Mouse (Mus musculus): ENCODE data around the gene Shh. TPM values are rescaled to one million over a fixed set of nuclear protein-coding genes. Genes with fewer than 3 reads are reported as not detected.

Gene Shh
- polyA plus RNA-seq, 1 experiment, result 0.04 TPM

DNA sequence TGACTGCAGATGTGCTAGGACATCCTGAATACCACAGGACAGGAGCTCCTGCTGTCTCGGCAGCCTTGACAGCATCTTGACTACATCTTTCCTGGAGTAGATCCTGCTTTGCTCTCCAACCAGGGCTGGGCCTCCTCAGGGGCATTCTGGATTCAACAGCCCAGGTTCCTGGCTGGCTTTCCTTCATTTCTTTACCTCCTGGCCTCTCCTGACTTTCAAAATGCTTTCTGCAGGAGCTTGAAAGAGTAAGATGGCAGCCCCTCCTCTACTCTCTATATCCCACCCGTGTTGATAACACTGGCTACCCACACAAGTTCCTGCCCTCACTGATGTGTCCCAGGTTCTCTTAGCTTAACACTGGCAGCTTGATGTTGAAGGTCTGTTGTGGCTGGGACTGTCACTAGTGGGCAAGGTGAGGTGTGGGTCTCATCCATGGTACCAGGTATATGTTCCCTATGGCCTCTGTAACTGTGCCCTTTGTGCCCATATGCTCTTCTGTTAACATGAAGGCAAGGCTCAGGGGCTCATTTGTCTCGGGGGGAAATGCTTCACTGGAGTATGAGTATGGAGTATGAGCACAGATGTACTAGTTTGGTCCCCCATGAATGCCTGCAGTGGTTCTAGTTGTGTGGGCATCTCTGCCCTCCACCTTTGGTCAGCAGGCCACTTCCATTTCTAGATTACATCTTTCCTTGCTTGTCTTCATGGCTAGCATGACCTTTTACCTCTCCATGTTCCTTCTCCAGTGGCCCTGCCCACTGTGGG, 16.7 kb downstream of the Shh start:
- Histone ChIP-seq H3K27me3 (ENCODE audit: control insufficient read depth, insufficient read depth, low read length) (no peaks in the 10 kb centered on the region), H3K4me1 (ENCODE audit: control insufficient read depth, insufficient read depth, low read length) (no peaks in the 10 kb centered on the region), H3K4me3 (ENCODE audit: control insufficient read depth, low read depth, low read length) (no peak overlapping the region), H3K27ac (ENCODE audit: control insufficient read depth, insufficient read depth, low read depth, low read length) (no peak overlapping the region), H3K36me3 (ENCODE audit: control insufficient read depth, insufficient read depth, low read length) (no peaks in the 10 kb centered on the region)
- no peak for TF ChIP-seq POLR2A (IDR thresholded peaks at IDR 0.05; ENCODE audit: control insufficient read depth, low read depth, low read length)

DNA sequence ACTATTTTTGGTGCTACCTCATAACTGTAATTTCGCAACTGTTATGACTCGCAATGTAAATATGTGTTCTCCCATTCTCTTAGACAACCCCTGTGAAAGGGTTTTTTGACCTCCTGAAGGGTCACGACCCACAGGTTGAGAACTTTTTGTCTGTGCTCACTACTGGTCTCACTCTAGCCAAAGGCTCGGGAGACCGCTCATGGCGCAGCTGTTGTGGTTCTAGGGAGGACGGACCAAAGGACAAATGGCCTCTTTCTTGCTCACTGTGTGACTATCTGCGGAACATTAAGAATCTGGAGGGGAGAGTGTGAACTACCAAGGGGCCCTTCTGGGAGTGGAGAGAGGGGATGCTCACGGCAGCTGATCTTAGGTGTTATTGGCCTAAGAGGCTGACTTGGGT, 41.1 kb downstream of the Shh start:
- Histone ChIP-seq H3K27me3 (ENCODE audit: control insufficient read depth, insufficient read depth, low read length) (no peaks in the 10 kb centered on the region), H3K4me1 (ENCODE audit: control insufficient read depth, insufficient read depth, low read length) (no peaks in the 10 kb centered on the region), H3K27ac (ENCODE audit: control insufficient read depth, insufficient read depth, low read depth, low read length) (no peak overlapping the region), H3K4me3 (ENCODE audit: control insufficient read depth, low read depth, low read length) (no peak overlapping the region), H3K36me3 (ENCODE audit: control insufficient read depth, insufficient read depth, low read length) (no peaks in the 10 kb centered on the region)
- TF ChIP-seq CTCF (IDR thresholded peaks at IDR 0.05; ENCODE audit: control insufficient read depth, insufficient read depth, insufficient replicate concordance, low read depth, low read length) (no peak), POLR2A (IDR thresholded peaks at IDR 0.05; ENCODE audit: control insufficient read depth, low read depth, low read length) (no peak)

DNA sequence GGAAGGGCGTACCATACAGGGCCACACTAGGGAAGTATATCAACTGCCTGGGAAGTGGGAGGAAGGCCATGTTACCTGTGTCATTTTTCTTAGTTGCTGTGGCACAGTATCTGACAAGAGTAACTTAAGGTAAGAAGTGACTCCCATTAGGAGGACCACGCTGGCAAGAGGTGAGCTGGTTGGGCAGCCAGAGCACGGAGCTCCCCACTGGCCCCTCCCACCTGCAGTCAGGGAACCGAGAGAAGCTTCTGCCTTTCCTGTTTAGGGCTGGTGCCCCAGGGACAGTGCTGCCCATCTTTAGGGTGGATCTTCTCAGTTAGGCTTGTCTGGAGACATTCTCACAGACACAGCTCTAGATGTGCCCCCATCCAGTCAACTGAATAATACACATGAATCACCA, 43.3 kb downstream of the Shh start:
- TF ChIP-seq POLR2A (IDR thresholded peaks at IDR 0.05; ENCODE audit: control insufficient read depth, low read depth, low read length) (no peak), CTCF (IDR thresholded peaks at IDR 0.05; ENCODE audit: control insufficient read depth, insufficient read depth, insufficient replicate concordance, low read depth, low read length) (no peak)
- no peak overlapping the region for H3K4me3 ChIP-seq (ENCODE audit: control insufficient read depth, low read depth, low read length)
- no peaks in the 10 kb centered on the region for H3K36me3 ChIP-seq (ENCODE audit: control insufficient read depth, insufficient read depth, low read length)
- no peaks in the 10 kb centered on the region for H3K27me3 ChIP-seq (ENCODE audit: control insufficient read depth, insufficient read depth, low read length)
- no peak overlapping the region for H3K27ac ChIP-seq (ENCODE audit: control insufficient read depth, insufficient read depth, low read depth, low read length)
- H3K4me1 ChIP-seq (ENCODE audit: control insufficient read depth, insufficient read depth, low read length), result no peaks in the 10 kb centered on the region

DNA sequence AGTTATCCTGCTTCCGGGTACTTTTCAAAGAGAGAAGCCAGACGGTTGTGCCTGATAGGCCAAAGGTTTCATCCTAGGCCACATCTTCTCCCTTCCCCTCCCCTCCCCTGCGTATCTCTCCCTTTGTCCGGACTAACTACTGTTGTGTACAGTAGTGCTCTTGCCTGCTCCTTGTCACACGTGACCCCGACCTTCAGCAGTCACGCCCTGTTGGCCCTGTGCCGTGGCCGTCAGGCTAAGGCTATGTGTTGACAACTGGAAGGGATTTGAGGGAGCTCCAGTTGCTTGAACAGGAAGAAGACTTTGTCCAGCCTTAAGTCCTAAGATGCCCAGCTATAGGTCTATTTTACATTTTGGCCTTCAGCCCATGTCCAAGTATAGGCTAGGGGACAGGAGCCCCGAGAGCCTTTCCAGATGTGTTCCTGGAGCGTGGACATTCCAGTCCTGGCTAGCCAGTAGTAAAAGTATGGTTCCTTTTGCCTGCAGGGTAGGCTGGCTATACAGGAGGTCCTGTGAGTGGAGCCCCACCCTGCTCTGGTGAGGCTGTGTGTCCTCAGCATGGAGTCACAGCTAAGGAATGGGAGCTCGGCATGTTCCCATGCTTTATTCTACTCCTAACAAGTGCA, 47.3 kb downstream of the Shh start:
- Histone ChIP-seq H3K4me1 (ENCODE audit: control insufficient read depth, insufficient read depth, low read length) (no peaks in the 10 kb centered on the region), H3K4me3 (ENCODE audit: control insufficient read depth, low read depth, low read length) (no peak overlapping the region), H3K27ac (ENCODE audit: control insufficient read depth, insufficient read depth, low read depth, low read length) (no peak overlapping the region), H3K36me3 (ENCODE audit: control insufficient read depth, insufficient read depth, low read length) (peaks cover 2% of the 10 kb centered on the region; the same call in 1 of the 2 replicates), H3K27me3 (ENCODE audit: control insufficient read depth, insufficient read depth, low read length) (no peaks in the 10 kb centered on the region)
- TF ChIP-seq CTCF (IDR thresholded peaks at IDR 0.05; ENCODE audit: control insufficient read depth, insufficient read depth, insufficient replicate concordance, low read depth, low read length), result no peak

DNA sequence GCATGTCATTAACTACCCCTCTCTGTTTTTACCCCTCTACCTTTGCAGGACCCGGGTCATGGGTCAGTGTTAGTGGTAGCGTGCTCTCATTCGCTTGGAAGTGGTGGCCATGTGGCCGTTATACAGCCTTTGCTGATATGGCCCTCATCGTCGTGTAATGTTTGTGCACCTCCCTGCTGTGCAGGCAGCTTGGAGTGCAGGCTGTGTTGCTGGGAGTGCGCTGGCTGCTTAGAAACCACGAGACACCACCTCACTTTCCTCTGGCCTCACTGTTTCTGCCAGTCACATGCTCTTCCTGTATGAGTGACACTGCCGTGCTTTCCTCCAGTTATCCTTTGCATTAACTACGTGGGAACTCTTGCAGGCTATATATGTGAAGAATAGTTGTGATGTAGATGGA, 48.3 kb downstream of the Shh start:
- TF ChIP-seq CTCF (IDR thresholded peaks at IDR 0.05; ENCODE audit: control insufficient read depth, insufficient read depth, insufficient replicate concordance, low read depth, low read length), result no peak
- TF ChIP-seq POLR2A (IDR thresholded peaks at IDR 0.05; ENCODE audit: control insufficient read depth, low read depth, low read length), result no peak
- Histone ChIP-seq H3K27ac (ENCODE audit: control insufficient read depth, insufficient read depth, low read depth, low read length) (no peak overlapping the region), H3K27me3 (ENCODE audit: control insufficient read depth, insufficient read depth, low read length) (no peaks in the 10 kb centered on the region), H3K4me3 (ENCODE audit: control insufficient read depth, low read depth, low read length) (no peak overlapping the region), H3K36me3 (ENCODE audit: control insufficient read depth, insufficient read depth, low read length) (peaks cover 4% of the 10 kb centered on the region), H3K4me1 (ENCODE audit: control insufficient read depth, insufficient read depth, low read length) (no peaks in the 10 kb centered on the region)

DNA sequence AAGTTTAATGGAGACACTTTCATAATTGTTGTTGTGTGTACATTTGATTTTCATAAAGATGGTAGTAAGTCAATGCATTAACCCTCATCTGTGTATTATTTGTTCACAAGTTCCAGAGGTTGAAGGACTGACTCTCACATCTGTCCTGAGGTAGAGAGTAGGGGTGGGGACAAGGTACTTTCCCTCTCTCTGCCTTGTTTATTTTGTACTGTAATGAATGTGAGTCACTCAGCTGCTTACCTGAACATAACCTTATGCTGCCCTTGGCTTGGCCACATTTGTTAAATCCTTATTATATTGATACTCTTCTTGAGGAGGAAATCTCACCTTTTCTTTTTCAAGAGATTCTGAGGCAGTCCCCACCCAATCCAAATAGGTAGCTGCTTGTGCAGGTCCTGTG, 51.0 kb downstream of the Shh start:
- Histone ChIP-seq H3K27me3 (ENCODE audit: control insufficient read depth, insufficient read depth, low read length) (no peaks in the 10 kb centered on the region), H3K4me3 (ENCODE audit: control insufficient read depth, low read depth, low read length) (no peak overlapping the region), H3K27ac (ENCODE audit: control insufficient read depth, insufficient read depth, low read depth, low read length) (no peak overlapping the region), H3K36me3 (ENCODE audit: control insufficient read depth, insufficient read depth, low read length) (peaks cover 8% of the 10 kb centered on the region), H3K4me1 (ENCODE audit: control insufficient read depth, insufficient read depth, low read length) (0 out of 2 replicates have a peak, but pooled peaks cover 3% of the 10 kb centered on the region)
- no peak for TF ChIP-seq CTCF (IDR thresholded peaks at IDR 0.05; ENCODE audit: control insufficient read depth, insufficient read depth, insufficient replicate concordance, low read depth, low read length)
- no peak for TF ChIP-seq POLR2A (IDR thresholded peaks at IDR 0.05; ENCODE audit: control insufficient read depth, low read depth, low read length)

DNA sequence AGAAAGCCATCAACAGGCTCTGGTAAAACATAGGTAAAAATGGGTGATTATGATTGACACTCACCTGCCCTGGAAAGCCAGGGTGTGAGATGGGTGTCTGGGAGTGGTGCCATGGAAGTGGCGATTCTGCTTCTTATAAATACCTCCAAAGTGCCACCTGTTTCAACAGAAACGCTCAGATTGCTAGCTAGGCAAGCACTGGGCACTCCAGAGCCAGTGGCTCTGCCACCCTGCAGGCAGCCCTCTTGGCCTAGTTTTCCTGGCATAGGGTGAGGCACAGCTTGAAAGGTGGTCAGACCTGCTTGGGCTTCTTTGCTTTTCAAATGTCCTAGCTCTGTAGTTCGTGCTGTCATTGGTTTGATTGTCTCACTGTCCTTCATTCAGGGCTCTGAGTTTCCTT, 53.0 kb downstream of the Shh start:
- H3K27ac ChIP-seq (ENCODE audit: control insufficient read depth, insufficient read depth, low read depth, low read length), result no peak overlapping the region
- H3K36me3 ChIP-seq (ENCODE audit: control insufficient read depth, insufficient read depth, low read length), result peaks cover 8% of the 10 kb centered on the region
- peak overlapping the region; percentile 61 for H3K4me3 ChIP-seq (ENCODE audit: control insufficient read depth, low read depth, low read length)
- TF ChIP-seq POLR2A (IDR thresholded peaks at IDR 0.05; ENCODE audit: control insufficient read depth, low read depth, low read length) (no peak), CTCF (IDR thresholded peaks at IDR 0.05; ENCODE audit: control insufficient read depth, insufficient read depth, insufficient replicate concordance, low read depth, low read length) (no peak)
- H3K27me3 ChIP-seq (ENCODE audit: control insufficient read depth, insufficient read depth, low read length), result no peaks in the 10 kb centered on the region
- H3K4me1 ChIP-seq (ENCODE audit: control insufficient read depth, insufficient read depth, low read length), result 0 out of 2 replicates have a peak, but pooled peaks cover 3% of the 10 kb centered on the region

All from testis, adult 2 months (tissue).